Mouse (Mus musculus) adrenal gland, adult 8-10 months (tissue): Measurements from ENCODE around the gene Aif1l. TPM values are rescaled to one million over a fixed set of nuclear protein-coding genes. Genes with fewer than 3 reads are reported as not detected.
A peak's percentile ranks its signal among the peaks of the same experiment; 100 is the strongest.
"Not testable (repeated sequence)": the region's sequence is repeated elsewhere in the genome, so short reads cannot be mapped to it uniquely, and the experiment has no call there.

Experiments used
- DNase-seq: peaks from one replicate; pipeline ENCODE4 v3.0.0; 2022
- total RNA-seq, 4 experiments: library from RNA; stranded (reverse); gene quantifications; 2 replicates each; pipeline ENCODE4 v1.2.4; 2022

Aif1l gene
- total RNA-seq = 10 to 100 TPM; 69.5 to 91.7 (median 75.3) TPM

DNA sequence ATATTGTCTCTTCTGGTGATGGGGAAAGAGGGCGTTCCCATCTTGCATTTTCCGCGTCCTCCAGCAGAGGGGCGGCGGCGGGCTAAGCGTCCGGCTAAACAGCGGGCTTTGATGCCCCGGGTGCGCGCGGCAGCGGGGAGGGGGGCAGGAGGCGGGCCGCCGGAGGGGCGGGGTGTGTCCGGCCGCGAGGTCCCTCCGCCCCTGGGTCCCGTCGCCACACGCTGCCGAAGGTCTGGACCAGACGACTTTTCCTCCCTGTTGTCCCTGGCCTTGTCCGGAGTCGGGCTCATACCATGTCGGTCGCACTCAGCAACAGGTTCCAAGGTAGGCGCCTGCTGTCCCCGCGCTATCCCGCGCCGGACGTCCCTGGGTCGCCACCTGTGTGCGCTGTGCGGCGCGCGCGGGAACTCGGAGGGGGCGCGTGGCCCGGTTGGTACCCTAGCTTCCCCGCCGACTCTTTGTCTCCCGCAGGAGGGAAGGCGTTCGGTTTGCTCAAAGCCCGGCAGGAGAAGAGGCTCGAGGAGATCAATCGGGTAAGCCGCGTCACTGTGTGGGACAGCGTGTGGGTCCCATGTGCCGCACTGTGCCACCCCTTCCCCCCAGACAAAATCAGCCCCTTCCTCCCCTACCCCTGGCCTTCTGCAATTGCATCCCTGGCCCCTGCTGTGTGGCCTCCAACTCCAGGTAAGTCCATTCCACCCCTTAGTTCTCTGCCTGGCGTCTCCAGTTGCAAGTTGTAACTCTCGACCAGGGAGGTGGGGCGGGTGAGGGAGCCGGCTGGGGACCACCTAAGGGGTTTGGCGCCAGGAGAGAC is at the start of gene Aif1l:
Gene Aif1l (plus strand): TSS at position 82 of the 814 bp plus-strand sequence.
- peak; percentile 28 for DNase-seq

DNA sequence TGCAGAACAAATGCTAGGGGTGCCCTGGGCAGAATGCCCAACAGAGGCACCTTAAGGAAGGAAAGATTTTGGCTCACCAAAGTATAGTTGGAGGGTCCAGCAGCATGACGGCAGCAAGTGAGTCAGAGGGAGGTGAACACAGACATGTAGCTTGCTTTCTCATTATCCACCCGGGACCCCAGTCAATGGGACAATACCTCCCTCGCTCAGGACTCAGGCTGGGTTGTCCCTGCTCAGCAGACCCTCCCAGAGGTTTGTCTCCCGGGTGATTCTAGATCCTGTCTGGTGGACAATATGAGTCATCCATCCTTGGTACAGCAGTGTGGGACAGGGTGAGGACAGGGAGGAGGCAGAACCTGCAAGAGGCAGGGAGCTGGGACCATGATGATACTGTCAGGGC is 49.0 kb upstream of the Aif1l start:
- DNase-seq = no peak

DNA sequence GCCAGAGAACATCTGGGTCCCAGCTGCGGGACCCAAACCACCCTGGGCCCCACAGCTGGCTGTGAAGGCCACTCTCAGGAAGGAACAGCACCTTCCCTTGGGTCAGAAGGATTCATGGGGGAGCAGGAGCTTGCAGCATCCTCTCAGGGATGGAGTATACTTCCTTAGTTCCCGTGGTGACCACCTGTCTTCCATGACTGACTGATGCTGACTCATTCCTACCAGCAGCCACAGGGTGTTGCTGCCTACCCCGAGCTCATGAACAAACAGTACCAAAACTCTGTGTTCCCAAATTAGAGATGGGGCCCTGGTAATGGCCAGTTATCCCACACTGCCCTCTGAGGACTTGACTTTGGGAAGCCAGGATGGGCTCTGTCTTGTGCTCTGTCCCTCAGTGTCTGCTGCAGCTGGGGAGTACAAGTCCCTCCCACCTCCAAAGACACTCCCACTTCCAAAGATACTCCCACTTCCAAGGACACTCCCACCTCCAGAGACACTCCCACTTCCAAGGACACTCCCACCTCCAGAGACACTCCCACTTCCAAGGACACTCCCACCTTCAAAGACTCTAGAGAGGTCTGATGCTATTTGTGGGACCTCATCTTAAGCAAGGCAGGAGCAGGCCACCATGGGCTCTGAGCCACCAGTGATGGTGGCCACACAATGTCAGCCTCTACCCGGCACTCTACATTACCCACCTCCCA is 48.1 kb upstream of the Aif1l start:
- no peak for DNase-seq

DNA sequence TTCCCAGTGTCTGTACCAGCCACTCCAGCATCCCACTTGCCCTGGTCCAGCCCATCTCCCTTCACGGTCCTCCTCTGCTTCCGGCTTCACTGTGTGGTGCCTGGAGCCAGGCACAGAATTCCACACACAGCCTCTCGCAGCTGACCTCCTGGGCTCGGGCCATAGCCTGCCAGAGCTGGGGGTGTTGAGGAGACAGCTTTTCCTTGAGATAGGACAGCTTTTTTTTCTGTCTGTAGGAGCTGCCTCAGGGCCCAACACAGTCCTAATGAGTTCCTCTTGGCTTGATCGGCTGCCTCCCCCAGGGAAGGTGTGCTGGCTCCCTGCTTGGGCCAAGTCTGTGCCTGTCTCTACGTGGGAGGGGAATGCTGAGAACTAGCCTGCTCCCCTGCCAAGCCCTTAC is 45.9 kb upstream of the Aif1l start:
- DNase-seq = no peak

DNA sequence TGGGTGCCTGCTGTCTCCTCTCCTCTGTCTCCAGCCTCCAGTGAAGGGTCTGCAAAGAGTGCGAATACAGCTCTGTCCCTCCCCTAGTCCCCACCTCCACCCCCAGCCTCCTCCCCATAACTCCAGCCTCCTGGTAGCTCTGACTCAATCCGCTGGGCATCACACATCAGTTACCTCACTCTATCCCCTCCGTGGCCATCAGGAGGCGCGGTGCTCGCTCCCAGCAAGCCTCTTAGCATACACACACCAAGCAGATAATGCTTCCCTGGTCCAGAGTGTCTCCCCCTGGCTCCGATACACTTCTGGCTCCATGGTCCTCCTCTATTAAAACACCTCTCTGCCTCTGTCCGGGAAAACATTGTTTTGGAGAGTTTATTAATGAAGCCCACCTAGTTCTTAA is 45.3 kb upstream of the Aif1l start:
- DNase-seq = no peak

DNA sequence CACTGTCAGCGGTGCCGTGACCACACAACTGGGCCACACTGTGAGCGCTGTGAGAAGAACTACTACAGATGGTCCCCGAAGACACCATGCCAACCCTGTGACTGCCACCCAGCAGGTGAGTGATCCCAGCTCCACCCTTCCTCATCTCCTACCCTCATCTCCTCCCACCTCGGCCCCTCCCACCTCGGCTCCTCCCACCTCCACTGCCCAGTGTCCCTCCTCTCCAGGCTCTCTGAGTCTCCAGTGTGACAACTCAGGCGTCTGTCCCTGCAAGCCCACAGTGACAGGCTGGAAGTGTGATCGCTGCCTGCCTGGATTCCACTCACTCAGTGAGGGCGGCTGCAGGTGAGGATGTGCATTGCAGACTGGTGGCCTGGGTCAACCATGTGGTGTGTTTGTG is 44.3 kb upstream of the Aif1l start:
- DNase-seq = no peak

DNA sequence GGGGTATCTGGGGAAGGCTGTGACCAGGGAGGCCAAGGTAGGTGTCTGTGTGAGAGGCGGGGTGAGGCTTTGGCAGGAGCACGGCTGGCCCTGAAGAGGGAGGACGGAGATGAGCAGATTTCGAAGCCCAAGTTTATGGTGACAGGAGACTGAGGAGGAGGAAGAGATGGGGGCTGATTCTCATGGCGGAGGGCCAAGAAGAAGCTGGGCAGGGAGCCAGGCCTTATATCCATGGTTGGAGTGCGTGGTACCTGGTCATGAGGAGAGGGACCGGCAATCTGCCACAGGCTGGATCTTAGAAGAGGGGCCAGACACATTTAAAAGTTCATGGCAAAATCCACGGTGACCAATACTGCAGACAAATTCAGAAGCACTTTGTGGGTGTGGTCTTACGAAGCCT is 43.5 kb upstream of the Aif1l start:
- DNase-seq = no peak

DNA sequence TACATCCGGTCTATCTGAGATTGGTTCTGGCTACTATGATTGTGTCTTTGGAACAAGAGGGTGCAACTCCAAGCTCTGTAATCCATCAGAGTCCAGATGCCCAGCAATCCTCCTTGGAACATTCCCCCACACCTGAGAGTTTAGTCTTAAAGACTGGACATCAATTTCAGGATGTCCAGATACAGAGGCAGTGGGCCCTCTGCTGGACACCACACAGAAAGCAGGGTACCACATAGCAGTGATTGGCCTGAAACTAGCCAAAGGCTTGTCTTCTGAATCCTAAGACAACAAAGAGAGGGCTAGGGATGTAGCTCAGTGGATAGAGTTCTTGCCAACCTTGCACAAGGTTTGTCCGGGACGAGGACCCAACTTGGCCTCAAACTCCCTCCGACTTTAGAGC is 37.4 kb upstream of the Aif1l start:
- DNase-seq = no peak

DNA sequence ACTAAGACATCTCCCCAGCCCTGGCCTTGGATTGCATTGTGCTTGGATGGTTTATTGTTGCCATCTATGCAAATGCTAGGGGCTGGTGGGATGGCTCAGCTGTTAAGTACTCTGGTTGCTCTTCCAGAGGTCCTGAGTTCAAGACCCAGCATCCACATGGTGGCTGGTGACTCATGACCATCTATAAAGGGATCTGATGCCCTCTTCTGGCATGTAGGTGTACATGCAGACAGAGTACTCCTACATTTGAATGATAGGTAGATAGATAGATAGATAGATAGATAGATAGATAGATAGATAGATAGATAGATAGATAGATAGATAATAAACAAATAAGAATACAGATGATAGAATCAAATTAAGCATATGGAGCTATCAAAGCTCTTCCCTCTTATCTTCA is 35.7 kb upstream of the Aif1l start:
- DNase-seq = not testable (repeated sequence)

DNA sequence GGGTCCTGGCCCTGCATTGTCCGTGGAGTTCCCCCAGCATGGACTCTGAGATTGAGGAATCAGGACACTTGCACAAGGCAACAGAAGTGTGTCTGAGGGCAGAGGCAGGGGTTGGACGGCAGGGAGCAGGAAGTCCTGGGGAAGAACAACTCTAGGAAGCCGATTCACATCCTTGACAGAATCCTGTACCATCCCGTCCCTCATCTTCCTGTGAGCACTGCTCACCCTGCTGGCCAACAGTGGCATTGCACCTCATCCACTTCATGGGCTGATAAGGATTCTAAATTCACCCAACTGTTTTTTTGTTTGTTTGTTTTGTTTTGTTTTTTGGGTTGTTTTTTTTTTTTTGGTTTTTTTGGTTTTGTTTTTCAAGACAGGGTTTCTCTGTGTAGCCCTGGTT is 34.8 kb upstream of the Aif1l start:
- peak; percentile 43 for DNase-seq

DNA sequence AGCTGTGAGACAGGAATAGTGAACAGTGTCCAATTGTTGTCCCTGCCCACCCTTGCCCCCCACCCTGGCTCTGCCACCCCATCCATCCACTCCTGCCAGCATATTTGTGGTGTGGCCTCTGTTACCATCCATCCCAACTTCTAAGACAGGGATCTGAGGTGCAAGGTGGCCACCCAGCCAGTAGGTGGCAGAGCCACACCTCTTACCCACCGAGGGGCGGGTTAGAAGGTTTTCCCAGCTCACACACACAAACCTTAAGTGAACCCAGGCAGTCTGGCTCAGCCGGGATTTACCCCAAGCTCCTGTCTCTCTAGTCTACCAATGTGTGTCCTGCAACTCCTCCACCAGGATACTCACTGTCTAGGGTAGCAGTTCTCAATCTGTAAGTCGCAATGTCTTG is 32.3 kb upstream of the Aif1l start:
- DNase-seq = peak; percentile 31

DNA sequence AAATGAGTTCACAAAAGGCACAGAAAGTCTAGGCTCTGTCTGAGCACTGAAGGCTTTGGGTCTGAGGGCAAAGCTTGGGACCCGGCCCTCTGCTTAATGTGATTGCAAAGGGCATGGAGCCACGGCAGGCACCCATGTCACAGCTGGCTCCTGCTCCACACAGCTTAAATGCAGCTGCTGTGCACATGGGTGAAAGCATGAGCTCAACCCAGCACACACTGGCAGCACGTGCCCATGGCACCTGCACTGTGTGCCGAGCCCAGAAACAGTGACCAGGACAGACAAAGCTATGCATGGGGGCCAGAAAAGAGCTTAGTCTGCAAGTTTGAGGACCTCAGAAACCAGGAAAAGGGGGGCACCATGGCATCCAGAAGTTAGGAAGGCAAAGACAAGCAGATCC is 26.3 kb upstream of the Aif1l start:
- no peak for DNase-seq

DNA sequence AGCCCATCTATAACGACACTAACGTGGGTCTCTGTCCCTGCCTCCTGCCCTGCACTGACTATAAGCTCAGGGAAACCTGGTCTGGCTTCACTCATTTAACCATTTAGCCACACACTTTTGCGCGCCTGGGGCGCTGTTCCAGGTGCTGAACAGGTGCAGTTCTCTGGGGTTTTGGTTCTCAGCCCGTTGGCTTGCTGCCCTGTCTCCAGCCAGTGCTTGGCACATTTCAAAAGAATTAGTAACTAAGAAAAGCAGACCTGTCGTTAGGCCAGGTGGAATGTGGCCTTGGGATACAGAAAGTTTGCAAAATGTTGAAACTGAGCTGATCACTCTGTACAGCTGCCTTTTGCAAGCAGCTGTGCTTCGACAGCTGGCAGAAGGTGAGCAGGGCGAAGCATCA is 25.1 kb upstream of the Aif1l start:
- no peak for DNase-seq

DNA sequence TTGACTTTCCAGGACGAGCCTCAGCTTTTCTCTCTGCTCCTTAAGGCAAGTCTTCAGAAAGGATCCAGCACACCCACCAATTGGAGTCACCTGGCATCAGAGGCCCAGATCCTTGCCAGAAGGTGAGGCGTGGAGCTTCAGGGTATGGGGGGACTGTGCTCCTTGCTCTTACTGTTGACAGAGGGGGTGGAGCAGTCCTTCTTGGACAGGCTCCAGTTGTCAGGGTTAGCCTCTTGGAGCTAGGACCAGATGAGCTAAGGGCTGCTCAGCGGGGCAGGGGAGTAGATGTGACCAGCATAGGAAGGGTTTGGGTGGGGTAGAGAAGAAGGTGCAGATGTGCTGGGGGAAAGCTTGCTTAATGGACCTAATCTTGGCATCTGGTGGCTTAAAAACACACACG is 24.0 kb upstream of the Aif1l start:
- DNase-seq = no peak

DNA sequence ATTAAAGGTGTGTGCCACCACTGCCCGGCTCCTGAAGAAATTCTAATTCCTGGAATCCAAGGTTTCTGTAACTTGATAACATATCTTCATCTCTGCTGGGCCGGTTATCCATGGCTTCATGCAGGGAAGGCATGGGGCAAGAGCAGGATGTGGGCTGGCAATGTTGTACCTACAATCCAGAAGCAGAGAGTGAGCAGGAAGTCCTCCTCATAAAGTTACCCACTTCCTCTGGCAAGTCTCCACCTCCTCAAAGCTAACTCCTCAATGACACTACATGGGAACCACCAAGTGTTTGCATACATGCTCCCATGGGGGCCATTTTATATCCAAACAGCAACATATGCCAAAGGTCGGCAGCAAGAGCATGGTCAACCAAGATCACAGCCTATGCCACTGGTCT is 20.3 kb upstream of the Aif1l start:
- no peak for DNase-seq

DNA sequence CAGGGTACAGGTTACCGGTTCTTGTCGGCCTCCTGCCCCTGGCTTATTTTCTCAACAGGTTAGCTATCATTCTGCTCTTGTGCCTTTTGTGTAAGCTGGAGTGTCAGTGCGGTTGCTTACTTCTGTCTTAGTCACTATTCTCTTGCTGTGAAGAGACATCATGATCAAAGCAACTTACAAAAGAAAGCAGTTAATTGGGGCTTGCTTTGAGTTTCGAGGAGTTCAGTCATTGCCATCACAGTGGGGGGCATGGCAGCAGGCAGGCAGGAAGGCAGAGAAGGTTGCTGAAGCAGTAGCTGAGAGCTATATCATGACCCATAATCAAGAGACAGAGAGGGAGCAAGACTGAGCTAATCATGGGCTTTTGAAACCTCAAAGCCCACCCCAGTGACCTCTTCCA is 15.4 kb upstream of the Aif1l start:
- DNase-seq = no peak

DNA sequence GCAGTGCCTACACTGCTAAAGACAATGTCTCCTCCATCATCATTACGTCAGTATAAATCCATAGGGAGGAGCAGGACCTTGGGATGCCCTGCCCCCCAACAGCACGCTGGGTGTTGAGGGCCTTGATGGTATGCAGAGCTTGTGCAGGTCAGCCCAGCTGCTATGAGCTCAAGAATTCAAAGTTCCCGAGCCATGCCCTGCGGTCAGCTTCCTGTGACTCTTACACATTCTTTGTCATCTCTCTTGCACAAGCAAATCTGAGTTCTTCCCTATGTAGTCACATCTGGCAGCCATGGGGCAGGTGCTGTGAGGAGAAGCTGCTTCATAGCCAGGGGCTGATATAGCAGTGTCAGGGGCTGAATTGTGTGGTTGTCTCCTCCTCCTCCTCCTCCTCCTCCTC is 14.9 kb upstream of the Aif1l start:
- DNase-seq = no peak

DNA sequence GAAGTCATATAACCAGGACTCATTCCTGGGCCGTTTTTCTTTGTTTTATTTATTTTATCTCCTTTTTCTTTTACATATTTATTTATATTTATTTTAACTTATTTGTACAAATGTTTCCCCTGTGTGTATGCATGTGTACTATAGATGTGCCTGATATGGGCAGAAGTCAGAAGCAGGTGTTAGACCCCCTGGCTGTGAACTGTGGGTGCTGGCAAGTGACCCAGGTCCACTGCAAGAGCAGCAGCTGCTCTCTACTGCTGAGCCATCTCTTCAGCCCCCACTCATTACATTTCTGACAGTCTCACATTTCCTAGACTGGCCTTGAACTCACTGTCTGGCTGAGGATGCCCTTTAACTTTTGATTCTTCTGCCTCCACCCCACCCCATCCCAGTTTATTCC is 11.6 kb upstream of the Aif1l start:
- DNase-seq = no peak

DNA sequence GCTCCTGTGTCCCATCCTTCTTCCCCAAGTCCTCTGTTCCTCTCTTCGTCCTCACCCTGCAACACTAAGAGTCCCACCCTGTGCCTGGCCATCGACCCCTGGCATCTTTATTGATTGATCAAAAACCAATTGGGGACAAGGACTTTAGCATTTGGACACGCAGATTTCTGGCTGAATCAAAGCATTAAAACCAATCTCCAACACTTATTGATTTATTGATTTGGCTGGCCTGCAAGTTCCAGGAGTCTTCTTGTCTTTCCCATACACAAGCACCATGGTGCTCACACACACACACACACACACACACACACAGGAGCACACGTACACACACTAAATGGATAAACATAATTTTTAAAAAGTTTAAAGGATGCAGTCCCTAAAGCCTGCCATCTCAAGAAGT is 6.9 kb upstream of the Aif1l start:
- DNase-seq = no peak

DNA sequence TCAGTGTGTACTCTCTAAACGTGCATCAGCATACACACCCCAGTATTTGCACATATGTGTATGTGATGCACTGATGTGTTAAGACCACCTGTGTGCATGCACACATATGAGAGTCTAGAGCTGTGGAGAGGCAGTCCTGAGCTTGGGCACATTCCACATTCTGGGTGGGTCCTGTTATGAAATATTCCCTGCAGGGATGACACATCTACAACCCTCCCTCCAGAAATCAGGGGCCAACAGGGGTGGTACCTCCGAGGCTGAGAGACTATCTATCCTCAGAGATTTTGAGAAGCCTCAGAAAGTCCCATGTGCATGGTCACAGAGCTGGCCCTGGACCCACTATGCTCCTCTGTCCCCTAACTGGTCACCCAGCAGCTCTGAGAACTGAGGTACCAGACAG is 4.4 kb upstream of the Aif1l start:
- no peak for DNase-seq

DNA sequence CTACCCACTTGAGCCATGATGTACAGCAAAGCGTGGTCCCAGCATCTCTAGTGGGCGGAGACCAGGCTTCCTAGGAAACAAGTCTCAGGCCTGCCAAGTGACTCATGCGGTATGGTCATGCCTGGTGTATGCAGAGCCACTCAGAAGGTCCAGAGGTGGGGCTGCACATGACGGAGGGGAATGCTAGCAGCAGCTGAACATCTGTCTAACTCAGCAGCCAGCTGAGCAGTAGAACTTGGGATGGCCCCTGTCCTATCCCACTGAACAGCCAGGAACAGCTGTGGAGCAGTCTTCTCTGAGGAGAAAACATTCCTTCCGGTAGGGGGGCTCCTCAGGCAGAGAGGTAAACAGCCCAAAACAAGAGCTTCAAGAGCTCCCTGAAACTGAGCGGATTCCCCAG is 1.5 kb upstream of the Aif1l start:
- peak; percentile 40 for DNase-seq

DNA sequence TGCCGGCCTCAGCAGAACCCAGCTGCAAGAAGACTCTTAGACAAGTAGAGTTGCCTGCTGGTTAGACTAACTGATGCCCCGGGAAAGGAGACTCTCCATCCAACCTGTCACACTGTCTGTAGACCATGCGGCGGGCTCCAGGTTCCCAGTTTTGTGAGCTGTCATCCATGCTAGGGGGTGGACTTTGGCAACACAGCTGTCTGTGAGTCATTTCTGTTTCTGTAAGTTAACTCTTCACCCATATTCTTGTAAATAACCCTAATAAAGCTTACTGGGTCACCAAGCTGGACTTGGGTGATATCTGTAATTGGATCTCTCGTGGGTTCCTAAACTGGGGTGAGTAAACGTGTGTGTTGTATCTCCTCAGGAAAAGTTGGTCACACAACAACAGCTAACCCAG is 1.1 kb upstream of the Aif1l start:
- DNase-seq = no peak

DNA sequence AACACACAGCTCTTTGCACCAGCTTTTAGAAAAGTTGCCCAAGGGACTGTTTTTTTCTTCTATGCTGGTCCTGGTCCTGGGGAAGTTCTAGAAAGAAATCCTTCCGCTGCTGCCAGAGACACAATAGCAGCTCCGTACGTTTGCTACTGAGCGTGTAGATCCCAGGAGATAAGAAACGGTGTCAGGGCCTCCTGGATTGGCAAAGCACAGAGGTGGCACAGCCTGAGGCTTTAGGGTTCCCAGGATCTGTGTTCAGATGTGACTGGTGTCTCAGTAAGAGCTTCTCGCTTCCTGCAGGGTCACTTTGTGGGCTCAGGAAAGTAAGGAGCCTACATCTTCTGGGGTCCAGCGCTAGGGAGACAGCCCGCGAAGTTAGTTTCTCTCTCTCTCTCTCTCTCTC is 1.0 kb downstream of the Aif1l start:
- DNase-seq = peak; percentile 40

DNA sequence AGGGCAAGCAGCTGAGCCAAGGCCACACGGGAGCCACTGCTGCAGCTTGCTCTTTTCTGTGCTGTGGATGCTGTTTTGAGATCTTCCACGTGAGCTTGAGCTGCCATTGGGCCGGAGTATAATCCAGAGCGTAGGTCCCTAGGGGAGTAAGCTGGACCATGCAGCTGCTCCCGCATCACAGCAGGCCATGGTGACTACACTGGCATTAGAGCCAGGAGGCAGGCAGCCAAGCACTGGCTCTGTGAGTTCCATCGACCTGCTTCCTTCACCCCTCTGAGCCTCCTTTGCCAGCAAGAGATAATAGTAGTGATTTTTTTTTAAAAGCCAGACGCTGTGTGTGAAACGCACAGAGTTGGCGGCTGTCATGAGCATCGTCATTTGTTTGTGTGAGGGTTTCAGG is 2.3 kb downstream of the Aif1l start:
- no peak for DNase-seq
